Mouse (Mus musculus) midbrain, embryonic 12.5 days (tissue): ENCODE measurements around the gene Klkb1. TPM values are rescaled to one million over a fixed set of nuclear protein-coding genes. Genes with fewer than 3 reads are reported as not detected.

Source experiments
- ATAC-seq: fragments of 200-750 bp; cut with Nextera tagmentation; 2 replicates; pipeline ENCODE4 v1.8.0; 2017; ENCODE audit warnings: low read depth, moderate TSS enrichment, moderate library complexity; ENCODE audit not compliant: low FRiP score
- H3K27ac ChIP-seq: fragments of 300-500 bp; sonication (generic); replicated peaks from 2 replicates; pipeline ENCODE4 v1.5.1; 2016; ENCODE audit warnings: mild to moderate bottlenecking
- H3K27me3 ChIP-seq: fragments of 300-500 bp; sonication (generic); 2 replicates; pipeline ENCODE4 v1.6.1; 2016; ENCODE audit warnings: mild to moderate bottlenecking
- H3K36me3 ChIP-seq: fragments of 300-500 bp; sonication (generic); 2 replicates; pipeline ENCODE4 v1.6.1; 2016
- H3K4me1 ChIP-seq: fragments of 300-500 bp; sonication (generic); 2 replicates; pipeline ENCODE4 v1.6.1; 2016
- H3K4me2 ChIP-seq: fragments of 300-500 bp; sonication (generic); replicated peaks from 2 replicates; pipeline ENCODE4 v1.6.1; 2016; ENCODE audit warnings: mild to moderate bottlenecking, moderate library complexity
- H3K4me3 ChIP-seq: fragments of 300-500 bp; sonication (generic); 2 replicates; pipeline ENCODE4 v1.5.1; 2016; ENCODE audit warnings: mild to moderate bottlenecking
- H3K9ac ChIP-seq: fragments of 300-500 bp; sonication (generic); replicated peaks from 2 replicates; pipeline ENCODE4 v1.6.1; 2016; ENCODE audit warnings: mild to moderate bottlenecking, moderate library complexity
- H3K9me3 ChIP-seq: fragments of 300-500 bp; sonication (generic); 2 replicates; pipeline ENCODE4 v1.6.1; 2016; ENCODE audit warnings: mild to moderate bottlenecking
- WGBS: fragments of 180-500 bp; shearing (Covaris S2); methylation state at CpG from one replicate; pipeline ENCODE4 v1.1.7; 2016; 5-methylcytosine and 5-hydroxymethylcytosine counted together
- polyA plus RNA-seq: library from polyadenylated mRNA; unstranded; fragments of >200 nt; fragmentation: Nextera tagmentation; extraction: Ambion mirVana; gene quantifications from 2 replicates; pipeline ENCODE4 v1.2.1, GENCODE M21; 2016

Gene Klkb1
- polyA plus RNA-seq, 1 experiment from 2014 or later: not detected

DNA sequence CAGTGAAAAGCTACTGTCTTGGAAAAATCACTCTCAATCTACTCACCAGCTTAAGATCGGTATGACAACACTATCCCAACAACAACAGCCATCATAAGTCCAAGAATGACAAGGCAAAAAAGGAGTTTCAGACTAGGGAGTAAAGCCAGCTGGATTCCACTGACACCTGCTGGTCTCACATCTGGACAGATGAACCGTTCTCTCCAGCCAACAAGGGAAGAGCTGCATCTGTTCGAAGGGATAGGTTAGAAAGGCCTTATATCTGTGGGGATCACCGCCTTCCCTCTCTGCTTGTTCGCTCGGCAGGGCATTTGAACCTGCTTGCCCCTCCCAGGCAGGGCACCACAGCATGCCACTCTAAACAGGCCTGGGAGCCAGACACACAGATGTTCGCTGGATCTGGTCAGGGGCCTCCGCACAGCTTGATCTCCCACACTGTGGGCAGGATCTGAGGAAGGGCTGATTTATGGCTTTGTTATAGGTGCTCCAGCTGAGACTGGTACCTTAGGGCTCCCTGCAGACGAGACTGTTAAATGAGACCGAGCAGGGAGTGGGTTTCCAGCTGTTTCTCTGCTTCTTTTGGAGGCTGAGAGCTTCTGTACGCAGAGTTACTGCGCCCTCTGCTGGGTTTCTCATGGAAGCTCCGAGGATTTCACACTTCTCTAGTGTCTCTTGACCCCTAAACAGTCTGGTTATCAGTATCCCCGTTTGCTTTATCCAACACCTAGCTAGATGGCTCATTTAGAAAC is 58.3 kb downstream of the Klkb1 start:
- Histone ChIP-seq H3K36me3 (no peaks in the 10 kb centered on the region), H3K27ac (no peak overlapping the region), H3K4me3 (no peak overlapping the region), H3K4me1 (peaks cover 9% of the 10 kb centered on the region; the same call in 1 of the 2 replicates), H3K4me2 (peak overlapping the region; percentile 34), H3K27me3 (no peaks in the 10 kb centered on the region), H3K9me3 (no peaks in the 10 kb centered on the region), H3K9ac (no peak overlapping the region)
- peak; percentile 77 for ATAC-seq
- WGBS: 23% methylated on average over 14 of the region's 14 CpGs

GRCm38 (mm10) chr8:45235228-45235627 is 59.4 kb downstream of the Klkb1 start:
- Histone ChIP-seq H3K9me3 (no peaks in the 10 kb centered on the region), H3K4me1 (peaks cover 9% of the 10 kb centered on the region; the same call in 1 of the 2 replicates), H3K27ac (no peak overlapping the region), H3K27me3 (no peaks in the 10 kb centered on the region), H3K4me2 (no peak overlapping the region), H3K9ac (no peak overlapping the region), H3K4me3 (no peak overlapping the region), H3K36me3 (no peaks in the 10 kb centered on the region)
- WGBS: 90% methylated on average over 6 of the region's 6 CpGs
- no peak for ATAC-seq

- no peaks in the 10 kb centered on the region for H3K36me3 ChIP-seq
- peaks cover 9% of the 10 kb centered on the region; the same call in 1 of the 2 replicates for H3K4me1 ChIP-seq
- H3K9me3 ChIP-seq: no peaks in the 10 kb centered on the region
- H3K27ac ChIP-seq: no peak overlapping the region
- H3K27me3 ChIP-seq: no peaks in the 10 kb centered on the region
- H3K4me3 ChIP-seq: no peak overlapping the region
- WGBS: 65% methylated on average over 3 of the region's 3 CpGs
- H3K9ac ChIP-seq: no peak overlapping the region
- no peak overlapping the region for H3K4me2 ChIP-seq
- ATAC-seq: no peak
Observed at GRCm38 (mm10) chr8:45233256-45233655, 61.4 kb downstream of the Klkb1 start.

Other genes with a start within 250 kb of the Klkb1 start
- gene Mtnr1a, start 225.7 kb downstream of the Klkb1 start, polyA plus RNA-seq: 0.11 and 0.38 TPM in 2 replicates
- not detected in 2 replicates for gene F11, start 32.8 kb downstream of the Klkb1 start, polyA plus RNA-seq
- not detected in 2 replicates for gene Gm45753, start 13.6 kb upstream of the Klkb1 start, polyA plus RNA-seq
- 1.8 and 2.0 TPM in 2 replicates for gene Cyp4v3, start 38.4 kb upstream of the Klkb1 start, polyA plus RNA-seq
- gene Fam149a, start 87.4 kb upstream of the Klkb1 start, polyA plus RNA-seq: 7.3 and 8.9 TPM in 2 replicates
- 1.1 and 1.2 TPM in 2 replicates for gene Tlr3, start 116.2 kb upstream of the Klkb1 start, polyA plus RNA-seq
- gene Sorbs2, start 212.9 kb upstream of the Klkb1 start, polyA plus RNA-seq: 83.2 and 87.5 TPM in 2 replicates